Mouse (Mus musculus): Measurements from ENCODE around the gene Myh4.

Myh4 gene

DNA sequence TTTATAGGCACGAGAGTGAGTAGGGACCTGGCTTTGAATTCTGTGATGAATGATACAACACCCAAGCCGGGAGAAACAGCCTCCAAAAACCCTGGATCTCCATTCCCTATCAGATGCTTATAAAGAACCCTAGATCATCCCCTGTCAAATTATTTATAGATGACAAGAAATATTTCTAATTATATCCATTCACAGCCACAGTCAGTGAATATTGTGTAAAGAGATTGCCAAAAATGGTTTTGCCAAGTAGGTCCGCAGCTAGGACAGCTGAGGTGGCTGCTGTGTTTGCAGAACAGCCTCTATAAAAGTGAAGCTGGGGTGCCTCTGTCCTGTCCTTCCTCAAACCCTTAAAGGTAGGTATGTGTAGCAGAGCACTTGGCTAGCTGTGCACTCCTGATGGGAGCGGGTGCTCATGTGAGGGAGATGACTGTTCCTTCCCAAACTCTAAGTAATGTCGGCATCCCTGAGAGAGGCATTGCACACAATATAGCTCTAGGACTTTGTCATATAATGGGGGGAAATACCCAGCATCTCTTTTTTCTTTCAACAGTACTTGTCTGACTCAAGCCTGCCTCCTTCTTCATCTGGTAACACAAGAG lies at the start of gene Myh4:
Gene Myh4 (plus strand): TSS at position 549 of the 599 bp plus-strand sequence.
- DNase-seq (ENCODE audit: low spot score) = no peak

DNA sequence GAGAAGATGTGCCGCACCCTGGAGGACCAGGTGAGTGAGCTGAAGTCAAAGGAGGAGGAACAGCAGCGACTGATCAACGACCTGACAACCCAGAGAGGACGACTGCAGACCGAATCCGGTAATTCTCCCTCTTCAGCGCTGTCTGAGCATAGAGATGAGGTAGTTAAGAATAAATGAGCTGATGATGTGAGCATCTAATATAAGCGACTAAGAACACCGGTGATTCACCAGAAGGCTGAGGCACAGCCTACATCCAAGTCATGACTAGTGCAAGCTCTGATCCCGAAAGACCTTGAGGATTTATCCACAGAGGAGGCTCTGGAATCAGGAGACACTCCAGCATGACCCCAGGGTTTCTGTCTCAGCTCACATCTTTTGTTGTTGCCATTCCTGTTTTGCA lies 47.5 kb upstream of the Myh4 start:
- no peak for DNase-seq (ENCODE audit: low spot score)

DNA sequence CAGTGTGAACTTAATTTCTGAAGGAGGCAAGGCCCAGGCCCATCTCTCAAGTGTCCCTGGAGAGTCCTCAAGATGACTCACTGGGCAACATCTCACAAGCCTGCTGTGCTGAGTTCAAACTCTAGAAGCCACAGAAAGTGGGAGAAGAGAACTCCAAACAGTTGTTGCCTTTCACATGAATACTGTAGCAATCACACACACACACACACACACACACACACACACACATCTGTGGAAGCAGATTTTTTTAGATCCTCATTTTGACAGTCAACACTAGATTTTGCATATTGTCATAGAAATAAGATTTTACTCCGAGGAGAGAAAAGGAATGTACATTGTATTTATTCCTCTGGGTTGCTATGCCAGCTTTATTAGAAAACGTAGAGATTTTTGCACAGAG lies 47.0 kb upstream of the Myh4 start:
- DNase-seq (ENCODE audit: low spot score) = no peak

DNA sequence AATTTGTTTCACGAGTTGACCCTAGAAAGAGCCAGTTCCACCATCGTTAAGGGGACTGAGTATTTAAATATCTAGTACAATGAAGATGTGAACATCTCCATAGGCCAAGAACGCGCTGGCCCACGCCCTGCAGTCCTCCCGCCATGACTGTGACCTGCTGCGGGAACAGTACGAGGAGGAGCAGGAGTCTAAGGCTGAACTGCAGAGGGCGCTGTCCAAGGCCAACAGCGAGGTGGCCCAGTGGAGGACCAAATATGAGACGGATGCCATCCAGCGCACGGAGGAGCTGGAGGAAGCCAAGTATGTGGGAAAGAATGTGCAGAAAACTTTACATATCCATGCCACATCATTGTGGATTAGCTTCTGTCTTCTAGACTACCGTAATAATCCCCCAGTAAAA lies 46.3 kb upstream of the Myh4 start:
- no peak for DNase-seq (ENCODE audit: low spot score)

DNA sequence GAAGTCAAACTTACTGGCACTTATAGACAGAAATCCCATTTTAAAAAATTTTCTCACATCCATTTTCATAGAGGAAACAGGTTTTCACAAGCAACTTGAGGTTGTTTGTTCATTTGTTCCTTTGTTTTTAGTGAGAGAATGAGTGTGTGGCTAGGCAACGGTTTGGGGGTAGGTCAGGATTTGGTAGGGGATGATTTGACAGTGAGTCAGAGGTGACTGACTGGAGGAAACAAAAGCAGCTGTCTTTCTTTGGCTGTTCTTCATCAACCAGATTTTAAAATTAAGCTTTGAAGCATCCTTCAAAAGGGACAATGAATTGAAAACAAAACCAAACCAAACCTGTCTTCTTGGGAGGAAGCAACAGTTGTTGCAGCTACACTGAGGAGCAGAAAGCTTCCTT lies 38.5 kb upstream of the Myh4 start:
- no peak for DNase-seq (ENCODE audit: low spot score)

DNA sequence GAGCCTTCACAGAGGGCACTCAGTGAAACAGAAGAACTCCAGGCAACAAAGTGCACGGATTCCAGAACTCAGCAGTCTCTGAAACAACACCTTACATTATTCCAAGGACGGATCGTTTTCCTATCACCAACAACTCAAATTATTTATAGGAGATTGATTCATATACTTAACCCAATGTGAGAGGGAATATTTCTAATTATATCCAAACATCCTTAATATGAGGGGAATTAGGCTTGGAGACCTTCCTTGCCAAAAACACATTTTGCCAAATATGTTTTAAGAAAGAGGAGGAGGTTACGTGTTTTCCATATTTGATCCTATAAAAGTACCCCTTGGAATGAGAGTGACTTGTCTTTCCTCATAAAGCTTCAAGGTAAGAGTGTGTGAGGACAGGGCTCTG lies 38.1 kb upstream of the Myh4 start, which contains the start of gene Myh1:
Gene Myh1 (plus strand): TSS at position 301 of the 400 bp plus-strand sequence.
- no peak for DNase-seq (ENCODE audit: low spot score)

DNA sequence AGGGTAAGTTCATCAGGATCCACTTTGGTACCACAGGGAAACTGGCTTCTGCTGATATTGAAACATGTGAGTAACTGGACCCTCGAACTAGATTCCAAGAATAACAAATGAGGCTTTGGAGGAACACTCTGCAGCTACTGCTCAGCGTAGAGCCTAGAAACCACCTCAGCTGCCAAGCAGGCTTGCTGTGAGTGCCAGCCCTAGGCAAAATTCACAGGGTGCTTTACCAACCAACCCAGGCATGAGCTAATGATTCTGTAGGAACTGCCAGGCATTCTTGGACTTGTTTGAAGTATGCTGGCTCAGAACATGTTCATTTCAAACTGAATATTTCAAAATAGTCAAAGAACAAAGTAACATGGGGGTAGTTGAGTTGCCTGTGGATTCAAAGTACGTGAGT lies 33.1 kb upstream of the Myh4 start:
- no peak for DNase-seq (ENCODE audit: low spot score)

DNA sequence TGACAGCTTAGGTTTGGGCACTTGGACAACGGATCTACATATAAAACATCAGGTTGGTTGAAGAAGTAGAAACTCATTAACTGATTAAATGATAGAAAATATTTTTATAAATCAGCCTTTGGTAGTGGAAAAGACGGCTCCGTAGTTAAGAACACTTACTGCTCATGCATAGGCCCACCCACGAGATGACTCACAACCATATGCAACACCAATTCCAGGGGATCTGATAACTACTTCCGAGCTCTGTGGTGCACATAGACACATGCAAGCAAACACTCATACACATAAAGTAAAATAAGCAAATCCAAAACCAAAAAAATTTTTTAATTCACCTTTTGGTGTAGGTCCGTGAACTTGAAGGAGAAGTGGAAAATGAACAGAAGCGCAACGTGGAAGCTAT lies 16.0 kb upstream of the Myh4 start:
- DNase-seq (ENCODE audit: low spot score) = no peak

DNA sequence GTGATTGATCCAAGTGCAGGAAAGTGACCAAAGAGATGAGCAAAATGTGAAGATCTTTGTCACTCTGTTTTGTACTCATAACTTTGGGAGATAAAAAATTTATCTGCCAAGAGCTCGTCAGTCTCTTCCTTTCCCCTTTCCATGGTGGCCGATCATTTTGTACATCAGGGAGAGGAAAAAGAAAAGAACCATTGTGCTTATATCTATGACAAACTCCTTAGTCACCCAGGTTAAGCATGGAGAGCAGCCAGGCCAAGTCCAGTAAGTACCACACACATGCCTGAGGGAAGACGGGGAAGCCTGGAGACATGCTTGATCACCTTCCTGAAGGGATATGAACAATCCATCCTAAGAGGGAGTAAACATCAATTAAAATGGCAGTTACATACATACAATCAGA lies 13.4 kb upstream of the Myh4 start:
- DNase-seq (ENCODE audit: low spot score) = no peak

DNA sequence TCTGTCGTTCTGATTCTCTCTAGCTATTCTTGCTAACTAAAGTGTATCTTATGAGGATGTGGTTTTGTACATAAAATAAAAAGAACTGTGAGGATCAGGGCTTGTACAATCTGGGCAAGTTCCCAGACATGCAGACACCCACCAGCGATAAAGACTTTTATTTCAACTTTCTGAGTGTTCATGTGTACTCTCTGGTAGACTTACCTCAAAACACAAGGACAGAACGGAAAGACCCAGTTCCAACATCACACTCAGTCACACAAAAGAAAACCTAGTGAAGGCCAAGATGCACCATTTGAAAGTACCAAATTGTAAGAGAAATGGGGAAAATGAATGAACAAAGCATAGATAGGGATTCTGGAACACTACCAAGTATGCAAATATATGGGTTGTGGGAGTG lies 9.1 kb upstream of the Myh4 start:
- DNase-seq (ENCODE audit: low spot score) = no peak

DNA sequence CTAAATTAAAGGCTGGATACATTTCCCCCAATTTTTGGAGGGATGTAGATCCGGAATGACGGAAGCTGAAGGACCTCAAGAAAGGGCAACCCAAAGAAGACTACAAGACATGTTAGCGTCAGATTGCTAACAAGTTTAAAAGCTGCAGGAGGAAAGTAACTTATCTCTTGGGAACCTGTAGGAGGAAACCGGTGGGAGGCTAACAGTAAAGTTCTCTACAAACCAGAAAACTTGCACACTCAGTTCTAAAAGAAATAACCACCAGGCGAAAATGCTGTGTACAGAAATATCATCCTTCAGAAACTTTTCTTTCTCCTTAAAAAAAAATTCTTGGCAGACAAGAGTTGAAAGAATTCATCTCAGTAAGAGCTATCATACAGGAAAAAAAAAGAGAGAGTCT lies 8.7 kb upstream of the Myh4 start:
- no peak for DNase-seq (ENCODE audit: low spot score)

DNA sequence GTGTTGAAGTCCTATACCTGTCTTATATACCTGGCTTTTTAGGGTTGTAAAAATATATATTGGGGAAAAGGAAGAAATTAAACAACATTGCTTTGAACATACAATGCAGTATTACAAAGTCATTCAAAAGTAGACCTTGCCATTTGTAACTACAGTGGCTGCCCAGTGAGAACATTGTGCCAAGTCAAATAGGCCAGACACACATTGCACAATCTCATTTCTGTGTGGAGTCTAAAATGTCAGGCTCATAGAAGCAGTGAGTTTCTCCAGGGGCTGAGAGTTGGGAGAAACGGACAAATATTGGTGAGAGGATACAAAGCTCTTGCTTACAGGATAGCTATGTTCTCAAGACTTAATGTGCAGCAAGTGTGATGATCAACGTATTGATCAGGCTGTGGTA lies 7.9 kb upstream of the Myh4 start:
- no peak for DNase-seq (ENCODE audit: low spot score)

DNA sequence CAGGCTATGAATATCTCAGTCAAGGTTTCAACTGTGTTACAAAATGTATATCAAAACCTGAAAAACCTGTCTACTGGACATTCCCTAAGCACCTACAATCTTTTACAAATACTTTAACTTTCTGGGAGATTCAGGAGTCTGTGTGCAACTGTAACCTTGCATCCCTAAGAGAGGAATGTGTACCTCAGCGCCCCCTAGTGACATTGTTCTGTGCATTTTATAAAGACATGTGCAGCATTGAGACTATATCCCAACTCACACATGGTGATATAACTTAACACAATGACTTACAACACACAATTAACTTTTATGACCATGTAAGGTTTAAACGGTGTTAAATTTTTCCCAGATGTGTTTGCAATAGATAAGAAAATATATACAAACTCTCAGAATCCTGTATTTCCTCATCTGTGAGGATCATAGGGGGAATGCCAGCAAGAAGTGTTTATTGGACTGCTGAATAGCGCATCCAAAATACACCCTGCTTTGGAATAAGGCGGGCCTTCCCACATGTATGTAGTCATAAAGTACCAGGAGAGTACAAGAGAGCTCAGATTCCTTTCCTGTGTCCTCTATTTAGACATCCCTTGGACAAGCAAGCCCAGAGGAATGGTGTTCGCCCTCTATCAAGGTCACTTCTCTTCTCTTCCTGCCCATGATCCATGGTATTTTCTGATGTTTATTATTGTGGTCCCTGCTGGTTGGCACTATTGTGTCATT lies 2.0 kb upstream of the Myh4 start:
- peak; percentile 38 for DNase-seq (ENCODE audit: low spot score)

DNA sequence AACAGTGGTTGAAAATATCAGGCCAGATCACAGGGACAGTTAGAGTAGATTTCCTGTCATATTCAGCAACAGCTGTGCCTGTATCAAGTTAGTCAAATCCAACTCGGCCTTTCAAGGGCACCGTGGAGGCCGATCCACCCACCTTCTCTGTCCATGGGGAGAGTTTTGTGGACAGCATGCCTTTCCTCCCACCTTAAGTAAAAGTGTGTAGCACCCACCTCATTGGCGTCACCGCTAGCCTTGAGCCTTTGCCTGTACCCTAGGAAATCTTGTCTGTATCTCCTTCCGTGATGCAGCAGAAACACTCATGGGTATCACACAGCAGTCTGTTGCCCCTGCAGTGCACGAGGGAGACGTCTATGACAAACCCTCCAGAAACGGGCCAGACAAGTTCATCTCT lies 1.0 kb upstream of the Myh4 start:
- no peak for DNase-seq (ENCODE audit: low spot score)

DNA sequence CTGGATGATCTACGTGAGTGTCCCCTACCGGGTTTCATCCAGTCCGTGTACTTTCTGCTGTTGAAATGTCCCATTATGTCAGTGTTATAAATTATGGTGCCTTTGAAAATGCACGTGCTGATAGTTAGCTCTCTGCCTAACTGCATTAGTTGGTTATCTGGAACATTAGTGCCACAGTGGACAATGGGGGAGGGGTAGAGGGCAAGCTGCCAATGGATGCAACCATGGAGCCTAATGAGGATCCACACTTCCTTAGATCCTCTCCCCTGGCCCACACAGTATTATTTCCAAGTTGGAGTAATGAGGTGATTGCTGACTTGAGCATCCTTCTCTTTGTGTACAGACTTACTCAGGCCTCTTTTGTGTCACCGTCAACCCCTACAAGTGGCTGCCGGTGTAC lies 3.2 kb downstream of the Myh4 start:
- DNase-seq (ENCODE audit: low spot score) = no peak

DNA sequence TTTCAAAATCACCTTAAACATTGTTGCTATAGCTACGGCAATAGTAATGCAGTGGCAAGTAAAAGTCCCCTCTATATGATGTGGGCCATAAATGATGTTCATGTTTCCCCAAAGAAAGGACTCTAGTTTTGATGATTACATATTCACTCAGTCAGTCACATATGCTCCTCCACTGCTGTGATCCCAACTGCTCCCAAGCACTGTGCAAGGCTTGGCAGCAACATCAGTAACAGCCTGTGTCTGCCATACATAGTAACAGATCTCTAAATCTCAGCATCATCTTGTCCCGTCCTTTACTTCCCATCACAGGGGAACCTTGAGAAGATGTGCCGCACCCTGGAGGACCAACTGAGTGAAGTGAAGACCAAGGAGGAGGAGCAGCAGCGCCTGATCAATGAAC lies 15.9 kb downstream of the Myh4 start:
- no peak for DNase-seq (ENCODE audit: low spot score)

DNA sequence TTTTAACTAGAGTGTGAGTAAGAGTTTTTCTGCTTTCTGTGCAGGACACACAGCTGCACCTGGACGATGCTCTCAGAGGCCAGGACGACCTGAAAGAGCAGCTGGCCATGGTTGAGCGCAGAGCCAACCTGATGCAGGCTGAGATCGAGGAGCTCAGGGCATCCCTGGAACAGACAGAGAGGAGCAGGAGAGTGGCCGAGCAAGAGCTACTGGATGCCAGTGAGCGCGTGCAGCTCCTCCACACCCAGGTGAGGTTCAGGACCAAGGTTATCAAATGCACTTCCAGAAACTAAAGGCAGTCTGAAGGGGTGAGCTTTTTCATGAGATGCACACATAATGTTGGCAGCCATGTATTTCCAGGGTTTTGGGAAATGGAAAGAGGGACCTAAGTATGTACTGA lies 19.2 kb downstream of the Myh4 start:
- DNase-seq (ENCODE audit: low spot score) = no peak

DNA sequence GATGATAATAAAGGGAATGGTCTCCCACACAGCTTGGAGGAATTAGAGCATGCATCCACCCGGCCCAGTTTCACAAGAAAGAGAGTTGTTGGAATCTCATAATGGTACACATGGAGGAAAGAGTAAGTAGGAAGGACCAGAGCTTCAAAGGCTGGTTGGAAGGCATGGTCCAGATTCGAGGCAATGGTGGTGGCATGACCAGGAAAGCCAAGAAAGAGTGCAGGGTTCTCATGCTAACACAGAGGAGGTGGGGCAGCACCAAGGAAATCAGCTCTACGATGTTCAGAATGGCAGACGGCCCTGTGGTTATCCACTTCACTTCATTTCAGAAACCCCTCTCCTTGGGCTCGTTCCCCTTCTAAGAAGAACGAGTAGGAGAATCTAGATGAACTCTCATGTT lies 23.1 kb downstream of the Myh4 start:
- no peak for DNase-seq (ENCODE audit: low spot score)

DNA sequence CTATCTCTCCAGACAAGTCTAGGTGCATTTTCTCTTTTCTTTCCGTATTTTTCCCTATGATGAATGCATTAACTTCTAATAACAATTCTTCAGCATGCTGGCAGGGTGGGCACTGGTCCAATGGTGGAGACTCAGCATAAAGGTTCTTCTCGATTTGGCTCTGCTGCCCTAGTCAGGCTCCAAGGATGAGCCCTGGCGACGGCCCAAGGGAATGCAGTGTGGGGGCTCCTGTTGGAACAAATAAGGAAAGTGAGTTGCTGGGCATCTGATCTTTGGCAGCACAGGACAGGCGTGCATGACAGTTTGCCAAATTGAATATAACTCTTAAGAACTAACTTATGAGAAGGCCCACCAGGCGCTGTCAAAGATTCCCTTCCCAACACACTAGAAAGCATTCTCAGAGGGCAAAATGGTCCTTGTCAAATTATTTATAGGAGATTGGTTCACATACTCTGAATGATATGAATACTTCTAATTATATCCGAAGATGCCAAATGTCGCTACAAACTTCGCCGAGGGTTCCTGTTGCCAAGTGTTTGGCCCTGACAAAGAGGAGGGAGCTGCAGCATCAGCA lies 38.9 kb downstream of the Myh4 start, which contains the start of gene Myh8:
Gene Myh8 (plus strand): TSS at position 524 of the 574 bp plus-strand sequence.
- DNase-seq (ENCODE audit: low spot score) = no peak

DNA sequence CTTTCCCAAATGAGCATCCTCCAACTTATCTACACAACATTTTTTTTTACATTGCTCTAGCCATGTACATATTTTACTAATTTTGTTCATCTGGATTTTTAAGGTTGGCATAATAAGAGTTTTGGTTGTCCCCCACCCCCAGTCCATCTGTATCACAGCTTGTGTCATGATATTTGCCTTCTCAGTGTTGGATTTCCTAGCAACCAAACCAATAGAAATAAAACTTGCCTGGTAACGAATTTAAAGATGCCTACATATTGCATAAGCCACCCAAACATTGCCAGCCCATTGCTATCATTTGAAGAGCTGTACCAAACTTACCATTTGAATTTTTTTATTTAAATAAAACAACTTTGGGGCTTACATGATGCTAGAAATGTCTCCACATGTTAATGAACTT lies 55.6 kb downstream of the Myh4 start:
- no peak for DNase-seq (ENCODE audit: low spot score)
